17 mouse cellular contexts compared by ENCODE assay signal in the genomic region with DNA sequence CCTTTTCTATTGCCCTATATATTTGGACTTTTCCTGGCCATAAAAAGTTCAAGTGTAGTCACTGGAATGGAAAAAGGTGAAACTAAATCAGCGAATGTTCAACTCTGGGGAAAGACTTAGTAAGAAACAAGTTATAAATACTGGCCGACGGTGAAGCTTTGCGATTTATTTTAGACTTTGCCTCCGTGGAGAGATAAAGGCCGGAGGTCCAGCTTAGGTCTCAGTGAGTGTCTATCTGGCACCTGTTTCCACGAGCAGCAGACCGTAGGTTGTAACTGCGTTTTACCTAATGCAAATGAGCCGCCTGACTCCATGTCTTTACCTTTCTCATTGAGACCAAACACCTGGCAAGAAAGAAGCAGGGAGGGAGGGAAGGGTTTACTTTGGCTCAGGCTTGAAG.
"Had no signal": no experiment of that assay in that cellular context is flagged by ENCODE, and none has a peak within 500 bp of the region (broad histone marks: within the 10 kb centered on the region; RNA-seq: fewer than 3 reads in every experiment).

No protein-coding gene starts in this region.

- H3K36me3 ChIP-seq: lung, embryonic 15.5 days; midbrain, embryonic 13.5 days; midbrain, embryonic 15.5 days; neural tube, embryonic 12.5 days had no signal

- H3K9ac ChIP-seq: lung, embryonic 15.5 days; midbrain, embryonic 13.5 days; midbrain, embryonic 15.5 days; neural tube, embryonic 12.5 days; stomach, embryonic 15.5 days had no signal

- H3K4me2 ChIP-seq: lung, embryonic 15.5 days; midbrain, embryonic 11.5 days; midbrain, embryonic 13.5 days; midbrain, embryonic 15.5 days; neural tube, embryonic 12.5 days; stomach, embryonic 15.5 days had no signal

- ATAC-seq: lung, postnatal 0 days; midbrain, embryonic 13.5 days; midbrain, embryonic 15.5 days had no signal

- DNase-seq: lung, adult 2 months; lung, postnatal 14 days; lung, postnatal 36 days; right cerebral cortex, postnatal 14 days; thymus, adult 2 months; thymus, postnatal 25 days; thymus, postnatal 4 days had no signal

- H3K4me3 ChIP-seq: lung, embryonic 15.5 days; megakaryocyte, embryonic 14.5 days; midbrain, embryonic 13.5 days; midbrain, embryonic 15.5 days; neural tube, embryonic 12.5 days; stomach, embryonic 15.5 days had no signal

- H3K27ac ChIP-seq: macrophage; midbrain, embryonic 13.5 days; midbrain, embryonic 15.5 days; neural tube, embryonic 12.5 days; stomach, embryonic 15.5 days; stomach, postnatal 0 days had no signal

- H3K27me3 ChIP-seq: lung, embryonic 15.5 days; megakaryocyte, embryonic 14.5 days; midbrain, embryonic 13.5 days; midbrain, embryonic 15.5 days; neural tube, embryonic 12.5 days; stomach, embryonic 15.5 days had no signal

- H3K9me3 ChIP-seq: lung, embryonic 15.5 days; megakaryocyte, embryonic 14.5 days; midbrain, embryonic 13.5 days; midbrain, embryonic 15.5 days; neural tube, embryonic 12.5 days; stomach, embryonic 15.5 days had no signal
